Mouse (Mus musculus) CD4-positive helper T cell, adult 2 months (primary cell): ENCODE data around the gene Dpp6.

ENCODE experiments used
- DNase-seq: peaks from one replicate; pipeline ENCODE4 v3.0.0-alpha.2; 2012; ENCODE audit warnings: low read depth, missing footprints, low spot score

Gene Dpp6

GRCm38 (mm10) chr5:27664111-27664510 is 847.1 kb downstream of the Dpp6 start:
- no peak for DNase-seq

- DNase-seq: no peak
These were observed 854.5 kb downstream of the Dpp6 start for GRCm38 (mm10) chr5:27671487-27671886.

- DNase-seq: no peak
These were observed 860.3 kb downstream of the Dpp6 start for GRCm38 (mm10) chr5:27677247-27677666.

GRCm38 (mm10) chr5:27679151-27679550 is 862.1 kb downstream of the Dpp6 start:
- DNase-seq: no peak

GRCm38 (mm10) chr5:27680476-27680875 is 863.5 kb downstream of the Dpp6 start:
- DNase-seq: no peak

- DNase-seq: no peak
These were observed 868.2 kb downstream of the Dpp6 start for GRCm38 (mm10) chr5:27685162-27685561.

DNA sequence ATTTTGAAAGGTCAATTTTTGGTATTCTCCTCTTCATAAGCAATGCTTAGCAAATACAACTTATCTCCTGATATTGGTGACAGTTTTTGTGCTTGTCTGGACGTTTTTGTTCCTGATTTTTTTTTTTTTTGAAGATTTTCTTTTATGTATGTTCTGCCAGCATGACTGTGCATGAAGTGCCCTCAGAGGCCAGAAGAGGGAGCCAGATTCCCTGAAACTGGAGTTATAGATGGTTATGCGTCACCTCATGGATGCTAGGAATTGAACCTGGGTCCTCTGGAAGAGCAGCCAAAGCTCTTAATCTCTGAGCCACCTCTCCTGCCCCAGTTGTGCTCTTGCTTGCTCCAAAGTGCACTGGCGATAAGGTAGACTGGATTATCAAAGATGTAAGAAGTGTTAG is 868.9 kb downstream of the Dpp6 start:
- no peak for DNase-seq

DNA sequence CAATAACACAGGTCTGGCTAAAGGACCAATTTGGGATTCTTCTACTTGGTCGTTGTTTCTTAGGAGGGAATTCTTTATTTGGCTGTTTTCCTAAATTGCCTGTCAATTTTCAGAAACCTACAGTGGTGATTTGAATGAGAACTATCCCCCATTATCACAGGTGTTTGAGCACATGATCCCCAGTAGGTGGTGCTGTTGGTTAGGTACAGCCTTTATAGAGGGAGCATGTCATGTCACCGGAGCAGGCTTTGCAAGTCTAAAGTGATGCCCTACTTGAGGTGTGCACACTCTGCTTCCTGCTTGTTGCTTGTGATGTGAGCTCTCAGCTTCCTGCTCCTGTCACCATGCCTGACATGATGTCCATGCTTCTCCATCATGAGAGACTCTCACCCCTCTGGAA is 870.3 kb downstream of the Dpp6 start:
- no peak for DNase-seq

- DNase-seq: no peak
These were observed 885.5 kb downstream of the Dpp6 start for GRCm38 (mm10) chr5:27702482-27702881.

- no peak for DNase-seq
These were observed 888.0 kb downstream of the Dpp6 start for GRCm38 (mm10) chr5:27705020-27705419.

- DNase-seq: no peak
These were observed 889.5 kb downstream of the Dpp6 start for GRCm38 (mm10) chr5:27706551-27706950.

DNA sequence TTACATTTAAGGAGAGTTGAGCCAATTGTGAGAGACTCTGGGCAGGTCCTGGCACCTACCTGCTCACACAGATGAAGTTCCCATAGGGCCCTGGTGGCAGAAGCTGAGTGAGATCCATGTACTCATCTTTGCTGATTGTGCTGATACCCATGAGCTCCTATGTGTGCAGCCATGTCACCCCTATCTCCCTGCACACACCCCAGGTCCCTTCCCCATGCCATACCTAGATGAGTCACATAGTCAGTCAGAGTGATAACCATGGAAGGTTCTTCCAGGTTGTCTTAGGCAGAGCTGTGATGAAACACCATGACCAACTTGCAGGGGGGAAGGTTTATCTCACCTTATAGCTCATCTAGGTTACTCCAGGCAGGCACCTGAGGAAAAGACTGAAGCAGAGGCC is 890.3 kb downstream of the Dpp6 start:
- DNase-seq: no peak

DNA sequence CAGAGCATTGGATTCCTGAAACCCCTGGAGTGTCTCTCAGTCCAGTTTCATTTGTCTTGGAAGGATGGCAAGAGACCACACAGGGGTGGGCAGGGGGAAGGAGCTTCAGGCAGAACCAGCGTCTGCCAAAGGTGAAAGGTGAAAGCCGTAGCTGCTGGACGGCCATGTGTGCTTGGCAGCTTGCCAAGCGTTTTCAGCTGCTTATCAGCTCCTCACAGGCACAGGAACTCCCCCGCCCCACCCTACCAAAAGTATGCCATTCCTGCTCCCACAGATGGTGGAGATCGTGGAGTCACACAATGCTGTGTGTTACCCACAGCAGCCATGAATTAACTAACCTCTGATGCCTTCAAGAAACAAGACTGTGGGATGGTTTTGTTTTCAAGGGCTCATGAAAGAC is 891.2 kb downstream of the Dpp6 start:
- DNase-seq: no peak

DNA sequence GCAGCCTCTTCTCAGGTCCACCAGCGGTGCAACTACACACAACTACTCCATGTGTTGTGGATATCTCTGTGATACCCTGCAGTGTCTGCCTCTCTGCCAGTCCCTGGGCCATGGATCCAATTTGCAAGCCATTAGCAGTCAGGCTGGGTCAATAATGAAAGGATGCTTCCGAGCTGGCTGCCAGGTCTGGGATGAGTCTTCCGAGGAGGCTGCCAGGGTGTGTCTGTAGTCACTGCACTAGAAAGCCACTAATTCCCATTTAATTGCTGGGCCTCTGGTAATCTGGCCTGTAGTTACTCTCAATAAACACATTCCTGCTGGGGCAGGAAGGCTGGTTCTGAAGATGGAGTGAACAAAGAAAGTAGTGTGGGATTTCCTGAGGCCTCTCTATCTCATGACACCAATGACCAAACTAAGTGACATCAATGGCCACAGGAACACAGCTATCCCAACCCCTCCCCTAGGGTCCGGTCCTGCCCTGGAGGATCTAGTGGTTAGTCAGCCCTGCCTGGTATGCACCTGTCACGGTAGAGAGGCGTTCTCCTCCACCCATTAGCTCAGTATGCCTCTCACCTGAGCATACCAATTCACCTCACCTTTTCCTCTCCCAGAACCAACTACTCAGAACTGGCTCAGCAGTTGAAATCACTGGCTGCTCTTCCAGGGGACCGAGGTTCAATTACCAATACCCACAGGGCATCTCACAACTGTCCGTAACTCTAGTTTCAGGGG is 894.6 kb downstream of the Dpp6 start:
- DNase-seq: no peak

GRCm38 (mm10) chr5:27714356-27714755 is 897.4 kb downstream of the Dpp6 start:
- no peak for DNase-seq

DNA sequence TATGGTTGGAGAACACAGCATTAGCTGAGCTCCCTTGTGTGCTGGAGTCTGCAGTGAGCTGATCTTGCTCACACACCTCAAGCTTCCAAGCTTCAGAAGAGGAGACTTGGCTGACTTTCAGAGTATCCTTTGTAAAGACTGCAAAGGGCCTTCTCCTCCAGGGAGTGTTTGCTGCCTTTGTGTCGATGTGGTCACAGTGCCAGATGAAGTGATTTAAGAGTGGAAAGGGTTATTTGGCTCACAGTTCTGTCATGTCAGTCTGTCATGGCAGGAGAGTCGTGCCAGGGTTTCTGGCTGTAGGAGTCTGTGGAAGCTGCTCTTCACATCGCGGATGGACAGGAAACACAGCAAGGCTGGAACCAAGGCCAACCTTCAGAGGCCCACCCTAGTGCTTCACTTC is 899.0 kb downstream of the Dpp6 start:
- no peak for DNase-seq

DNA sequence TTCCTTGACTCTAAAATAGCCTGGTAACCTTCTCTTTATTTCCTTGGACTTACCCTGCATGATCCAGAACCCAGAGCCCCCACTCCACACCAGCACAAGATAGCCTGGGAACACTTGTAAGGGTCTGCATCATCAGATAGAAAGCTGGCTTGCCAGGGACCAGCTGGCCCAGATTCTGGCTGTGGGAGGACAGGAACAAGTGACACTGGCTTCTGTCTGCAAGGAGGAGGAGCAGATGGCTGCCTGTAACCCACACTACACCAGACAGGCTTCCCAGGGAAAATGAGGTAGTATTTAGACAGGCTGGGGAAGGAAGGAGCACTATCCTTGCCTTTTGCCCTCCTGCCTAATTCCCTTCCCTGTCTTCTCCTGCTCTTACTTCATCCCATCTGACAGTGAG is 900.3 kb downstream of the Dpp6 start:
- no peak for DNase-seq

DNA sequence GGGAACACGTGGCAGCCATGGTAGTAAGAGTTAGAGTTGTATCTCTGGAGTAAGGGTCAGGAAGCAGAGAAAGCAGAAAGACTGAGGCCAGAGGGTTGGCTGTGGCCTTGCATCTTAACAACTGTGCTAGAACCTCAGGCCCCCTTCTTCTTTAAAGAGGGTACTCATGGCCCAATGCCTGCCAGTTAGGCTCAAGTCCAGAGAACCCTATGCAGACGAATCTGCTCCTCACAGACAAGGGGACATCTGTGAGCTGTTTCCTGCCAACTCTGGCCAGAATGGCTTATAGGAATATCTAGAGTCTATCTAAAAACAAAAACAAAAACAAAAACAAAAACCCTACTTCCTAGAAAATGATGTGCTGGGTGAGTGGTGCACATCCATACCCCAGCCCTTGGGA is 902.3 kb downstream of the Dpp6 start:
- no peak for DNase-seq

- no peak for DNase-seq
These were observed 907.5 kb downstream of the Dpp6 start for GRCm38 (mm10) chr5:27724460-27724859.

DNA sequence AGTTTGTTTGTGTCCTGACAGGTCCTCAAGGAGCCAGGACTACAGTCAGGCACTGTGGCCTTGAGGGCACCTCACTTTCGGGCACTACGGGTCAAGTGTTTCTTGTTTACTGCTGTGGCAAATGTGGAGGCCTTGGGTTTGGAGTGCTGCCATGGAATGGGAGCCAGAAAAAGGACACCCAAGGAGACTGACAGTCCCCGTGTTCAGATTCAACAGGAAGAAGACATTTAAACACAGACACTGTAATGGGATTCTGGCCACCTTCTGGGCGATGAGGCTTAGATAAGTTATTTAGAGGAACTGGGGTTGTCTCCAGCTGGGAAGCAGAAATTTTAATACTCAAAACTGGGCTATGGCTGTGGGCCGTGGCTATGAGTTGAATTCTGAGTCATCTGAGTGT is 913.7 kb downstream of the Dpp6 start:
- DNase-seq: no peak

GRCm38 (mm10) chr5:27731392-27731791 is 914.4 kb downstream of the Dpp6 start:
- no peak for DNase-seq

DNA sequence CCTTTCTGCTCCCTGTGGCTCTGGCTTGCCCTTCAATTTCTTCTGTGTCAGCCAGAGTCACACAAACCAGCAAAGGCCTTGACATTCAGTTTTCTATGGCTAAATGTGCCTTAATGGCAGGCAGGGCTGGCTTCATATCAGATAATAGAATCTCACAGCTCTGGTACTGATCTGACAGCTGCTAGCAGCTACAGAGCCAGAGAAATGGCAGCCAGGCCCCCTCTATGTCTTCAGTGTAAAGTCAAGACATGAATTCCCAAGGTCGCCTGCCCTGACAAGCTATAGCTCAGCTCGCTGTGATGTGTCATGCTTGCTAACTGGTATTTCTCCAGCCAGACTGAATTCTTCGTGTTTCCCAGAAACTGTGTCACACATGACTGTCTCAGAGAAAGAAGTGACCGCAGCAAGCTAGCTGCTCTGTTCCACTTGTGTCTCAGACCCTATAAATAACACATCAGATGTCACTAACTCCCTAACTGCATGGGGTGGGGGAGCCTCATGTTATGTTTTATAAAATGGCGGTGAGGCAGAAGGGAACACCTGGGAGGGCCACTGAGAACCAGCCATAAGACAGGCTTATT is 915.4 kb downstream of the Dpp6 start:
- DNase-seq: no peak

GRCm38 (mm10) chr5:27737168-27737567 is 920.2 kb downstream of the Dpp6 start:
- peak; percentile 11 for DNase-seq

- DNase-seq: no peak
These were observed 922.2 kb downstream of the Dpp6 start for GRCm38 (mm10) chr5:27739216-27739615.
